Mouse (Mus musculus): ENCODE measurements around the gene Cfap206.

GRCm38 (mm10) chr4:34661514-34661913 is 68.5 kb downstream of the Cfap206 start:
- TF ChIP-seq CTCF (IDR thresholded peaks at IDR 0.05; ENCODE audit: extremely low read depth, insufficient read length, insufficient replicate concordance, low read depth, low read length) (no peak), POLR2A (IDR thresholded peaks at IDR 0.05; ENCODE audit: low read depth, low read length) (no peak)
